In the genomic region with DNA sequence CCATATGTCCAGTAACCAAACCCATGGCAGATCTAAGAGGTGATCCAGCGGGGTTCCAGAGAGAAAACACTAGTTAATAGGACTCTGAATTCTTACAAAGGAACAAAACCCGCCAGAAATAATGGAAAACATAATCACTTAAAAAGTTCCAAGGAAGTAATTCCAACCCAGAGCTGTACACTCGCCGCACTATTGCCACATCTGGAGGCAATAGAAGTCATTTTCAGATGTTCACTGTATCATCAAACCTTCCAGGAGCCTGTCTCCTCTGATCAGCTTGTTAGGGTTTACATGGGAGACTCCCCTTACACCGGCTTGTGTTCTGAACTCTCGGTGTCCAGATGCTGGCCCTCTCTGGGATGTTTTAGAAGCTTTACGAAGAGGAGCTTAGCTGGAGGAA, we compare ENCODE assay signal across 25 mouse cellular contexts.
DNase-seq lines count a peak whose midpoint lies in the region; ATAC-seq lines count a peak whose summit lies in the region.
"Had no signal": no experiment of that assay in that cellular context is flagged by ENCODE, and none has a peak within 500 bp of the region (broad histone marks: within the 10 kb centered on the region; RNA-seq: fewer than 3 reads in every experiment).

No protein-coding gene starts in this region.

- peak overlapping the region; percentile 69 for H3K27ac ChIP-seq in embryonic facial prominence, embryonic 12.5 days
- H3K27ac ChIP-seq: forebrain, embryonic 10.5 days; gastrocnemius, adult 2 months; heart, embryonic 13.5 days; hindbrain, postnatal 0 days; intestine, embryonic 15.5 days had no signal

- peak; percentile 13 for DNase-seq in embryo, embryonic 10 days (ENCODE audit: low spot score)
- no peak for DNase-seq in embryo, embryonic 9.5 days (ENCODE audit: extremely low spot score)
- DNase-seq in embryo, embryonic 10.5 days (ENCODE audit: low spot score): peak; percentile 58
- DNase-seq in forelimb bud, embryonic 11.5 days (ENCODE audit: low read depth, low spot score): peak; percentile 41
- no peak for DNase-seq in layer of hippocampus, postnatal 14 days (ENCODE audit: low spot score in 2 of 2)
- DNase-seq in gastrocnemius, postnatal 4 days (ENCODE audit: low spot score in 2 of 2): no peak
- no peak for DNase-seq in cerebellum, postnatal 25 days
- DNase-seq: adrenal gland, postnatal 10 days; B cell, adult 2 months; cerebellum, adult 11-12 months; cerebellum, adult 9-10 months; cerebellum, postnatal 36 days; gastrocnemius, adult 2 months; gastrocnemius, postnatal 25 days; heart, adult 11 months; kidney, adult 18-20 months had no signal

- no peaks in the 10 kb centered on the region for H3K36me3 ChIP-seq in embryonic facial prominence, embryonic 12.5 days
- H3K36me3 ChIP-seq: forebrain, embryonic 10.5 days; G1E; heart, embryonic 13.5 days; intestine, embryonic 15.5 days had no signal

- H3K4me3 ChIP-seq in embryonic facial prominence, embryonic 12.5 days: no peak overlapping the region
- H3K4me3 ChIP-seq: erythroblast, embryonic 14.5 days; forebrain, embryonic 10.5 days; gastrocnemius, adult 2 months; heart, embryonic 13.5 days; intestine, embryonic 15.5 days had no signal

- WGBS in embryonic facial prominence, embryonic 12.5 days: 28% methylated on average over 7 of the region's 7 CpGs

- H3K9me3 ChIP-seq in embryonic facial prominence, embryonic 12.5 days: no peaks in the 10 kb centered on the region
- H3K9me3 ChIP-seq: forebrain, embryonic 10.5 days; G1E; heart, embryonic 13.5 days; intestine, embryonic 15.5 days had no signal

- no peaks in the 10 kb centered on the region for H3K27me3 ChIP-seq in embryonic facial prominence, embryonic 12.5 days
- H3K27me3 ChIP-seq: heart, embryonic 13.5 days; intestine, embryonic 15.5 days had no signal

- peaks cover 3% of the 10 kb centered on the region; the same call in 1 of the 2 replicates for H3K4me1 ChIP-seq in embryonic facial prominence, embryonic 12.5 days
- H3K4me1 ChIP-seq: intestine, embryonic 15.5 days had no signal

- no peak overlapping the region for H3K9ac ChIP-seq in embryonic facial prominence, embryonic 12.5 days
- H3K9ac ChIP-seq: heart, embryonic 13.5 days; intestine, embryonic 15.5 days had no signal

- ATAC-seq in embryonic facial prominence, embryonic 12.5 days (ENCODE audit: insufficient number of reproducible peaks, insufficient read depth, low FRiP score, low TSS enrichment): peak; percentile 83; the same call in 1 of the 2 replicates
- ATAC-seq: CD4-positive, CD25-positive, alpha-beta regulatory T cell, adult 4 months; forebrain, embryonic 16.5 days; hindbrain, postnatal 0 days; intestine, embryonic 15.5 days had no signal

- no peak overlapping the region for H3K4me2 ChIP-seq in embryonic facial prominence, embryonic 12.5 days (replicated peaks)
- H3K4me2 ChIP-seq: heart, embryonic 13.5 days; intestine, embryonic 15.5 days had no signal

Comparison
In these comparisons a context has a peak if more than half of its experiments do, and no peak if none do; other contexts are left out.
1. DNase-seq: peak in embryo, embryonic 10 days (single experiment), embryo, embryonic 10.5 days (single experiment) and forelimb bud, embryonic 11.5 days (single experiment); none in embryo, embryonic 9.5 days (single experiment), layer of hippocampus, postnatal 14 days (0 of 2), gastrocnemius, postnatal 4 days (0 of 2) and cerebellum, postnatal 25 days (0 of 2).